Mouse (Mus musculus) skeletal muscle tissue, adult 2 months (tissue): ENCODE results near the gene 1600014C23Rik.

Source experiments
- DNase-seq: peaks from one replicate; pipeline ENCODE4 v3.0.0-alpha.2; 2012; ENCODE audit warnings: low read depth, low spot score

The 1600014C23Rik gene

DNA sequence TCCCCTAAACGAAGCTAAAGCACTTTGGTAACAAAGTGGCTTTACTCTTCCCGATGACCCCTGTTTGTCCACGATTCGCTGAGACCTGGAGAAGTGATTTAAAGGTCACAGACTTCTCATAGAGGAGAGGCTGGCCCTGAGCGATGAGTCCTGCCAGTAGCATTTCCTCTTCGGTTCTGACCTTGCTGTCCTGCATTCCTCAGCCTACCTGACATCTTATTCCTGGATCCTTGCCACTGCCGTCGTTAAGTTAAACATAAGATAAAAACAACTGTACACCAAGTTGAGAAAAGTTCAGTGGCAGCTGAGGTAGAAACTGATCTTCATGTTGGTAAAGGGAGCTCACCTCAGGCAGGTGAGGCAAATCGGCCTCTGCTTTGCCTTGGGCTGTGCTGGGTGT, 44.5 kb downstream of the 1600014C23Rik start:
- no peak for DNase-seq

DNA sequence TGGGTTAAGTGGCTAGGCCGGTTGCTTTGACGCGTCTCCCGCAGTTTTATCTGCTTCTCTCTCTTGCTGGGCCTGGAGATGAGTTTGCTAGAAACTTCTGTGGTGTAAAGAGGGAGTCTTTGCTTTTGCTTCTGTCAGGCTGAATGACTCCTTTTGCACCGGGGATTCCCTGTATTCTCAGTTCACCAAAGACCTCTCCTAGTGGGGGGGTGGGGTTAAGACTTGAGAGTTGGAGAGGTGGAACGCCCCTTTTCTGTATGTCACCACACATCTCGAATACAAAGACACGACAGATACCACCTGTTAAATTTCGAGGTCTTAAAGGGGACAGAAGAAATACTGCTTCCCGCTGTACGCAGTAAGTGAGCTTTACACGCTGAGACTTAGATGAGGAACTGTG, 46.9 kb downstream of the 1600014C23Rik start, which contains the start of gene Tmem63b:
Gene Tmem63b (minus strand): TSS at position 190 of the 400 bp plus-strand sequence.
- DNase-seq, result no peak

DNA sequence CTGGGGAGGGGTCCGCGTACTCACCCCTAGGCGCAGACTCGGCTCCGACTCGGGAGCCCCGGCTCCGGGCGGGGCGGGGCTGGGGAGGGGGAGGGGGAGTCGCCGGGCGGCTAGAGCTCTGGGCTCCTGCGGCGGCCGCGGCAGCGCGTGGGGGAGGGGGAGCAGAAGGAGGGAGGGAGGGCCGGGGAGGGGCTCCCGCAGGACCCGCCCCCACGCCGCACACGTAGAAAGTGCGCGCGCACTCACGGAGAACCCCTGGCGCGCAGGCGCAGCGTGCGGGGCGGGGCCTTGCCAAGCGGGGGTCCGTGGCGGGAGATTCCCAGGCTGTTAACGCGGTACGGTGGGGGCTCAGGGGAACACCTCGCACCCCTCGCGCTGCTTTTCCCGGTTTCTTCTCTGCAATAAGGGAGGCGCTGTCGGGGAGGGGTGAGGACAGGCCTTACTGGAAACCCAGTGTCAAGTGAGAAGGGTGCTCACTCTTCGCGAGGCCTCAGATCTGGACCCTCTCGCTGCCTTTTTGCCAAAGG, 47.5 kb downstream of the 1600014C23Rik start, which contains the start of gene Mrpl14:
Gene Mrpl14 (plus strand): TSS at position 230 of the 527 bp plus-strand sequence.
- DNase-seq, result peak; percentile 93

DNA sequence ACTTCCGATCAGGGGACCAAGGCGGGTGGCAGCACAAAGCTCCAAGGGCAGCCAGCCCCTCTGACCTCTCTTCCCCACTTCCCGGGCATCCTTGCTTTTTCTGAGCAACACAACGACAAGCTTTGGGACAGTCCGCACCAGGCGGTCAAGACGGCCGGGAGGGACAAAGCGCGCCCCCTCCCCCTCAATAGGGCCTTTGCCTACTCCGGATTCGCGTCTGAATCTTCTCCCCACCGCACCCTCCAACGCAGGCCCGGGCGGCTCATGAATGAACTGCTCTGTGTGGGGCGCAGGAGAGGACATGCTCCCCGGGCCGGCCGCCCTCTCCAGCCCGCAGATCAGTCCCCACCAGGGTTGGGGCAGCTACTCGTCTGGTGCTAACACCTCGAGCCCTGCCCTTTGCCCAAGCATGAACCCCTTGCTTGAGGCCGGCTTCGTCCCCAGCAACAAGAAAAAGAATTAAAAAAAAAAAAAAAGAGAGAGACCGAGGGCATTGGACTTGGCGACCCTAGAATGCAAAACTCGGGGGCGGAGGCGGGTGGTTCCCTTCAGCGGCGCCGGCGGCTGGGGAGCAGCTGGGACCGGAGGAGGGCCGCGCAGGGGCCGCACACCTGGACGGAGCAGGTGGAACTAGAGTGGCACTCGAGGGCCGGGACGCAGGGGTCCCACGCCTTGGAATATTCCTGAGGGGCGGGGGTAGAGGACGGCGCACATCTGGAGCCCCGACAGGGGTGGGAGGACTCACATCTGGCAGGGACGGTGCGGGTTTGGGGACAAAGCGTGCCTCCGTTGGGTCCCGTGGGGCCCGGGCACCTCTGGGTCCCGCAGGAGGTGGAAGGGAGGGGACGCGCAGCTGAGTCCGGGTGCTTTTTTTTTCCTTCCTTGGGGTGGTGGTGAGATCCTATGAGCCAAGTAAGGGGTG, 48.2 kb downstream of the 1600014C23Rik start:
- DNase-seq, result no peak

DNA sequence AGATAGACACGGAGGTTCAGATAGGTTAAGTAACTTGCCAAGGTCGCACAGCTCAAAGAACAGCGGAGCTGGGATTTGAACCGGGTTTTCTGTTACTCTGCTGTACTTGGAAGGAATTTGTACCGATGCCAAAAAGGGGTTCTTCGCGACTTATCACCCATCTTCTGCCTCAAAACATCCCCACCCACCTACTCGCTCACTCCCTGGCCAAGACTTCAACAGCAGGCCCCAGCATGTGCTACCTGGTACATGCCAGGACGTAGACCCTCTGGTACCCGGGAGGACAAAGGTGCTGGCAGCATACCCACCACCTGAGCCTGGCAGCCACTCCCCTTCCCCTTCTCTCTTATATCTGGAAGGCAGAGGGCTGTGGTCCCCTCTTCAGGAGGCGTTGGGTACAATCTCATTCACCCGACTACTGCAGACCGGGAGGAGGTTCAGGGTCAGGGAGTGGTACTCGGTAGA, 48.9 kb downstream of the 1600014C23Rik start:
- DNase-seq, result no peak
